8 mouse cellular contexts compared by ENCODE assay signal in the genomic region with DNA sequence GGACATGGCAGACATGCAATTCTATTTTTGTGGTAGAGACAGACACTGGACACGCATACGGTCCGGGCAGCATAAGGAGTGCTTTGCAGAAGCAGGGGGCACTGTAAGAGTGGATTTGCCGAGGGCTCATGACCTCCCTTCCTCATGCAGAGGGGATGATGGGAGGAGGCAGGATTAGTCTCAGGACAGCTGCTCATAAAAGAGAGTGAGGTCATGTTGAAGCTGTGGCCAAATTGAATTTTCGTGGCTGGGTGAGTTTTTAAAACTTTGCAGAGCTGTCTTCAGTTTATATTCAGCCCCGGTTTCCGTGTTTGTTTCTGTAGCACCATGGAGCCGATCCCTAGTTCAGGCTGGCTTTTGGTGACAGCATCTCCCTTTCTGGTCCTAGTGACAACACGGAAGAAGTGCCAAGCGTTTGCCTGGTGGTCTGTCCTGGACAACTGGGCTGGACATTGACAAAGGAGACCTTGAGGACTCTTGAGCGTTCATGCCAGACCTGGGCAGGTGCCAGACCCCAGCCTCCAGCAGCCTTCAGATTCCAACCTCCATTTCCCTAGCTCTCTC. TPM values are rescaled to one million over a fixed set of nuclear protein-coding genes. Genes with fewer than 3 reads are reported as not detected.
DNase-seq lines count a peak whose midpoint lies in the region; ATAC-seq lines count a peak whose summit lies in the region.
"Had no signal": no experiment of that assay in that cellular context is flagged by ENCODE, and none has a peak within 500 bp of the region (broad histone marks: within the 10 kb centered on the region; RNA-seq: fewer than 3 reads in every experiment).

No protein-coding gene starts in this region.

- 0 out of 2 replicates have a peak, but pooled peaks cover 3% of the 10 kb centered on the region for H3K4me1 ChIP-seq in hindbrain, embryonic 15.5 days (replicated peaks)

- no peak overlapping the region for H3K9ac ChIP-seq in hindbrain, embryonic 15.5 days

- WGBS in hindbrain, embryonic 15.5 days = 40% methylated on average over 11 of the region's 11 CpGs

- peak; percentile 12 to 34 for DNase-seq in adrenal gland, adult 18-20 months (ENCODE audit: low spot score in 2 of 2)
- peak; percentile 84 for DNase-seq in brain, adult 2 months (ENCODE audit: low read depth, low spot score)
- DNase-seq in gastrocnemius, adult 18-20 months (ENCODE audit: low spot score) = peak; percentile 82
- DNase-seq in left cerebral cortex, postnatal 10 days (ENCODE audit: extremely low spot score in 1 of 2, low spot score in 2 of 2) = peak; percentile 27 to 41
- peak; percentile 24 for DNase-seq in ovary, postnatal 10 days (ENCODE audit: low spot score)
- no peak for DNase-seq in B cell, adult 2 months

- no peak overlapping the region for H3K4me2 ChIP-seq in hindbrain, embryonic 15.5 days

- H3K27me3 ChIP-seq in hindbrain, embryonic 15.5 days = no peaks in the 10 kb centered on the region

- no peak overlapping the region for H3K4me3 ChIP-seq in hindbrain, embryonic 15.5 days

- ATAC-seq in hindbrain, embryonic 15.5 days (ENCODE audit: low FRiP score, low read depth) = peak; percentile 74

- H3K36me3 ChIP-seq in hindbrain, embryonic 15.5 days = no peaks in the 10 kb centered on the region

- intact Hi-C loops in left cerebral cortex, postnatal 10 days (cut with DNase I) = no loop called here

- H3K9me3 ChIP-seq in hindbrain, embryonic 15.5 days = no peaks in the 10 kb centered on the region

- peak overlapping the region; percentile 65 for H3K27ac ChIP-seq in hindbrain, embryonic 15.5 days (replicated peaks)

RNA-seq across cellular contexts. Expression of gene Cdrt4, which starts 46.8 kb away (rescaled TPM):
- not detected for total RNA-seq in adrenal gland, adult 18-20 months (2021)
- total RNA-seq in gastrocnemius, adult 18-20 months (2021) = not detected
- polyA plus RNA-seq in hindbrain, embryonic 15.5 days (2015; fragmentation: Nextera tagmentation; extraction: Ambion mirVana) = not detected in 2 replicates
- total RNA-seq in left cerebral cortex, postnatal 10 days (2021) = not detected
- polyA plus RNA-seq: liver, embryonic 16.5 days had no signal

Comparison
In these comparisons a context has a peak if more than half of its experiments do, and no peak if none do; other contexts are left out.
1. DNase-seq: peak in adrenal gland, adult 18-20 months (2 of 2), brain, adult 2 months (single experiment), gastrocnemius, adult 18-20 months (single experiment), left cerebral cortex, postnatal 10 days (2 of 2) and ovary, postnatal 10 days (single experiment); none in B cell, adult 2 months (0 of 2).